Mouse (Mus musculus) left cerebral cortex, postnatal 14 days (tissue): ENCODE results near the gene Cd55b. TPM values are rescaled to one million over a fixed set of nuclear protein-coding genes. Genes with fewer than 3 reads are reported as not detected.
"Not testable (repeated sequence)": the region's sequence is repeated elsewhere in the genome, so short reads cannot be mapped to it uniquely, and the experiment has no call there.

Source experiments
- DNase-seq, 2 experiments: peaks; one replicate each; pipeline ENCODE4 v3.0.0; 2021 to 2022; ENCODE audit warnings: low spot score in 2 of 2, mixed read lengths in 1 of 2
- intact Hi-C: fragments of 180-260 bp; cut with DNase I; formaldehyde crosslinking; loops from one replicate; pipeline ENCODE4 v1.15.1; 2025
- long read RNA-seq, 2 experiments: library from polyadenylated mRNA; stranded (forward); transcript quantifications; one replicate each; pipeline ENCODE4 v2.0.0; 2021
- total RNA-seq, 2 experiments: library from RNA; stranded (reverse); gene quantifications; 2 replicates each; pipeline ENCODE4 v1.2.3; 2021

Gene Cd55b
- total RNA-seq: under 1 TPM in 1 of 2 experiments, not detected in 1; 0.59 TPM
- long read RNA-seq, experiment 1: 0 reads
- long read RNA-seq, experiment 2: 0 reads

DNA sequence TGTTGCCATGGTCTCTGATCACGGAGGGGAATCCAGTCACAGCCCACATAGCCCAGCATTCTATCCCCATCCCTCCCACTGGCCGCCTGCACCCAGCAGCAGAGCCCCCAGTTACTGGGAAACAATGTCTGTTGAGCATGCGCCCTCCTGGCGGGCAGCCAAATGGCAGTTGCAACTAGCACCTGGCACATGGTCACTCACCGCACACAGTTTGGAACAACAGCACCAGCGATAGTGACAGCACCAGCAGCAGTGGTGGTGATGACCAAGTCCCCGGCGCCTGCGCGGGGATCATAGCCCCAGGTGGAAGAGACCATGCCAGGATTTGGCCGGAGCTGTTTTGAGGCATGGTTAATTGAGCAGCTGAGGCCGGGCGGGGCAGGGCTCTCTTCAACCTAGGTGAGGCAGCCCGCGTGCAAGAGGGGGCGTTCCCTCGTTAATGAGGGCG lies at the start of gene Cd55b:
Cd55b (minus strand) TSS at position 346 of the 448 bp plus-strand sequence.
- DNase-seq: peak; percentile 5 to 9
- intact Hi-C loops: no loop called here

GRCm38 (mm10) chr1:130470074-130470473 lies 47.3 kb upstream of the Cd55b start:
- intact Hi-C loops: no loop called here

GRCm38 (mm10) chr1:130467453-130467852 lies 44.6 kb upstream of the Cd55b start:
- intact Hi-C loops: no loop called here
- no peak for DNase-seq

More at GRCm38 (mm10) chr1:130470074-130470473, 47.3 kb upstream of the Cd55b start:
- DNase-seq: no peak

DNA sequence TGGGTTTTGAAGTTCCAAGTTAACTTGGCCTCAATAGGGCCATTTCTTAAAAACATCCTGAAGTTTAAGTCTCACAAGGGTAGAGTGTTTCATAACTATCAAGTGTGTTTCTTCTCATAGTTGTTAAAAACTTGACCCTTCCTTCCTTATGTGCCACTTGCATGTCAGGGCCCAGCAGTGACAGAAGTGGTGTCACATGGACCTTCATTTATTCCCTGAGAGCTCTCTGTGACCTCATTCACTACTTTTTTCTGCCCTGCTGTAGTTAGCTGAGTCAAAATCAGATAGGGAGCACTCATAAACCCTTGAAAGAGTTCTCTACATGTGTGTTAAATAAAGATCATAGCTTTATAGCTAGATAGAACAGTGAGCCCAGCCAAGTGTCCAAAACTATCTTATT lies 41.4 kb upstream of the Cd55b start:
- no peak for DNase-seq
- intact Hi-C loops: no loop called here

DNA sequence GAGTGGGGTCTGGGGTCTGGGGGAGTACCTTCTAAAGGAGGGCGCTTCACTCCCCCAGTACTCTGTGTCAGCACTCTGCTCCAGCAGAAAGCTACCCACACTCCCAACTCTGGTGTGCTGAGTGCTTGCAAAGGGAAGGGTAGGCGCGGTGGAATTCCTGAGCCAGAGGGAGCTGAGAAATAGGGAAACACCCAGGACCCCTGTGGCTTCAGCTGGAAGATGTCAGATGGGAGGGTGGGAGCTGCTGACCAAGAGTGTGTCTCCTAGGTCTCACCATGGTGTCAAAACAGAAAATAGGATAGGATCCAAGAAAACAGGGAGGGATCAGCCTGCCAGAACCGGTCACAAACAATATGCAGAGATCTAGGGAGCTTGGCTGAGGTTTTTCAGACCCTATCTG lies 40.1 kb upstream of the Cd55b start:
- intact Hi-C loops: no loop called here
- peak; percentile 20 to 27 for DNase-seq

- intact Hi-C loops: no loop called here
- DNase-seq: peak; percentile 90
These were observed 39.5 kb upstream of the Cd55b start, which contains the start of gene Cd55 for GRCm38 (mm10) chr1:130462084-130462861. Gene Cd55, minus strand, starts transcription at chr1:130462744.

DNA sequence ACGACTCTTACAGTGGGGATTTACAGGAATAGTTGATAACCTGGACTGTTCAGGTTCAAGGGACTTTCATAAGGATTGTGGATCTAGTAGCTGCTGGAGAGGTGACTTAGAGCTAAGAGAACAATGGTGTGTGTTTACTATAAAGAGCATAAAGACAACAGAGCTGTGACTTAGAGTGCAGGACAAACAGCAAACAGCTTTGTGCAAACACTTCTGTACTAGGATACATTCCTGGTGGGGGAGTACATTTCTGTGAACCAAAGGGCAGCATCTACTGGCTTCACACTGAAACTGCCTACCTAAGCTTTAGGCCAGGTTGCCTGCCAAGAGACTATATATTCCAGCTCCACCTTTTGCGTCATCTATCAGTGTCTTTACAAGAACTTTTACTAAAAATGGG lies 32.3 kb upstream of the Cd55b start:
- DNase-seq: no peak
- intact Hi-C loops: no loop called here

- DNase-seq, intact Hi-C loops: not testable (repeated sequence)
These were observed 20.1 kb upstream of the Cd55b start for GRCm38 (mm10) chr1:130442930-130443329.

DNA sequence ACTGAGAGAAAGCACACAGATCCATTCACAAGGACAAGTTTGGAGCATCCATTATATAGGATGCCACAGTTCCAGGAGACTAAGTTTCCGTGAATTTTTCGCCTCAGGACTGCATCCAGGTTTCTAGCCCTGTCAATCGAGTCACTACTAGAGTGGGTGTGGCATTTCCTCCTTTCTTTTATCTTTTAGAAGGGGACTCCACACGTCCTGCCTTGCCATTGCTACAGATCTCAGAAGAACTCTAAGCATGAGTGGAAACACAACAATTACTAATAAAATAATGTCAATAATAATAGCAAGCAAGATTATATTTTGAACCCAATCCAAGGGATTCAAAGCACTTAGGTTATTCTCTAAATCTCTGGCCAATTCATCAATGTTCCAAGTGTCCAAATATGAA lies 8.1 kb upstream of the Cd55b start:
- intact Hi-C loops: no loop called here
- DNase-seq: no peak

GRCm38 (mm10) chr1:130428667-130429066 lies 5.9 kb upstream of the Cd55b start:
- intact Hi-C loops, DNase-seq: not testable (repeated sequence)

DNA sequence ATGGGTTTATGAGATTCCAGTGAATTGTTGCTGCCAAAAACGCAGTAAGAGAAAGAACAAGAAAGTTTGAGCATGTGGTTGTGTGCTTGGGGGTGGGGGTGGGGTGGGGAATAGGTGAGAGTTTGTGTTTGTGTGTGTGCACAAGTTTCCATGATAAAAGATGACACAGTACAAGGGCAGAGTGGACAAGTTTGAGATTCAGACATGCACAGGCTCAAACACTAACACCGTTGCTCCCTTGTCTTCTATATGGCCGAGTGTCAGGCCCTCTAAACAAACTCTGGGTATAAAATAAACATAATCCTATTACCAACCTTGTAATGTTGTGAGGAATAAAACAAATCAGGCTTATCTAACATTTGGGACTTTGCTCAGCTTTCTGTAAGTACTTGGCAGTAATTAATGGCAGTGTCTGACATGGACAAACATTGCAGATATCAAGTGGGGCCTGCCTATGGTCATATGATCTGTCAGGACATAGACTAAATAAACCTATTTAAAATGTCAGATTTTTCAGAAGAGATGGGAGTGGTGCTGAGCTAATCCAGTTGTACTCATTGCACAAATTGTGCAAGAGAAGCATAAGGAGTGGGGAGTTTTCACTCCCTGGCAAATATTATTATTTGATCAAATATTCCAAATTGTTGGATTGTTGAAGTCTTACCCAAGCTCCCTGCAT lies 4.5 kb upstream of the Cd55b start:
- DNase-seq, intact Hi-C loops: not testable (repeated sequence)

DNA sequence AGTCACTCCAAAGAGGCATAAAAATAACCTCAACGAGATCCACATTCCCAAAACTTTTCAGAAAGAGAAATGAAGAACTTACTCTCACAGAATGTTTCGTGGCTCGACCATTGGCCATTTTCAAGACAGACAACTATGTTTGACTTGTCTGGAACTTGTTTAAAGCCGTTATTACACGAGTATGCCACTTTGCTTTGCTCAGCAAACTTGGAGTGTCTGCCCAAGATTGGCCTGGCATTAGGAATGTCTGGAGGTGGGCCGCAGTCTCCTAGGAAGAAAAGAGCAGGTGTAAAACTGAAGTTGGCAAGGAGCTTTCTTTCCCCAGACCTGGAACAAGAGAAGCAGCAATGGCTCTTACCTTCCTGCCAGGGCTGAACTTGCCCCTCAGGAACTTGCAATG lies 776 bp downstream of the Cd55b start:
- DNase-seq, intact Hi-C loops: not testable (repeated sequence)

GRCm38 (mm10) chr1:130397109-130397508 lies 25.7 kb downstream of the Cd55b start:
- DNase-seq, intact Hi-C loops: not testable (repeated sequence)

- DNase-seq, intact Hi-C loops: not testable (repeated sequence)
These were observed 35.5 kb downstream of the Cd55b start for GRCm38 (mm10) chr1:130387282-130387681.

DNA sequence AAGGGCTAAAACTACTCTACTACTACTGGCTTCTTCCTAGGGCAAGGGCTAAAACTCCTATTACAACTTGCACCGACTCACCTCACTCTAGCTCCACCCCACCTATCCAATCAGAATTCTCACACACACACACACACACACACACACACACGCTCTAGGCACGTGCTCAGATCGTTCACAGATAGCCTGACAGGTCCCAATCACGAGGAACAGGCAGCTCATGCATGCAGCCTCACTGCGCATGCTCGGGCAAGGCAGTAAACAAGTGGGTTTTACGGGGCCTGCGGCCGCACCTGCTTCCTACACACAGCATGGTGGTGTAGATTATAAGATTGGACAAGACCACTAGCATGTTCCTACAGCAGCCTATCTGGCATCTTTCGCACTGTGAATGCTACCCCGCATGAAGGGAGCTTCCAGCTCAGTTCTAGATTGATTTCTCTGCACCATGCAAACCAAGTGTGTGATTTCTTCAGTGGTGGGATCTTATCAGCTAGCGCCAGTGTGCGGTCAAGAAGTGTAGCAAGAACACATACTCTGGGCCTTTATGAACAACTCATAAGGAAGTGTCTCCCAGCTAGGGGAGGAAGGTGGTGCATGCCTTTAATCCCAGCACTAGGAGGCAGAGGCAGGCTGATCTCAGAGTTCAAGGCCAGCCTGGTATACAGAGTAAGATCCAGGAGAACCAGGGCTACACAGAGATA lies 44.9 kb downstream of the Cd55b start:
- no peak for DNase-seq
- intact Hi-C loops: no loop called here

GRCm38 (mm10) chr1:130374173-130374785 lies 48.5 kb downstream of the Cd55b start:
- no peak for DNase-seq
- intact Hi-C loops: no loop called here

DNA sequence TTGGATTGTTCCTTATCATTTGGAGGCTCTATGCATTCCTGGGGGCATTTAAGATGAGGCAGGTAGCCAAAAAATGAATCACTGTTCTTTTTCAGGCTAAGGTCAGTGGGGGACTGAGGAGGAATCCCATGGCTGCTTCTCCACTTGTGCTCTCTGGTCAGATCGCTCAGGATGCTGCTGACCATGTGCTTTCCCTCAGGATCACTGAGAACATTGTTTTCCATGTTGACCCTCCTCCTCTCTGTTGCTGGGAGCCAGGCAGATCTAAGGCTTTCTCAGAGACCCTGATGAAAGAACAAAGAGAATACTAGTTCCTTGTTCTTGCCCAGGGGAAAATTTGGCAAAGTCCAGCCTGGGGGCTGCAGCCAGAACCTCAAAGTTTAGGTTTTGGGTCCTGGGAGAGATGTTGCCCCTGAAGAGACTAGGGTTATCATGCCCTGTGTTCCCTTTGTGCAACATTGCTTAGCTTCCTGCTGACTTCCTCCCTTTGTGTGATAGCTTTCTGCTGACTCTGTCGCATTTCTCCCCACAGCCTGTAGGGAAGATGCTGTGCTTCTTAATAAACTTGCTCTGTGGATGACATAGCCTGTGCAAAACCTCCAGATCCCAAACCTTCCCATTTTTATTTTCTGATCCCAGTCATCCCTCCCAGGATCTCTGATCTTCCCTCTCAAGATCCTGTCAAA lies 49.3 kb downstream of the Cd55b start:
- intact Hi-C loops: no loop called here
- no peak for DNase-seq

DNA sequence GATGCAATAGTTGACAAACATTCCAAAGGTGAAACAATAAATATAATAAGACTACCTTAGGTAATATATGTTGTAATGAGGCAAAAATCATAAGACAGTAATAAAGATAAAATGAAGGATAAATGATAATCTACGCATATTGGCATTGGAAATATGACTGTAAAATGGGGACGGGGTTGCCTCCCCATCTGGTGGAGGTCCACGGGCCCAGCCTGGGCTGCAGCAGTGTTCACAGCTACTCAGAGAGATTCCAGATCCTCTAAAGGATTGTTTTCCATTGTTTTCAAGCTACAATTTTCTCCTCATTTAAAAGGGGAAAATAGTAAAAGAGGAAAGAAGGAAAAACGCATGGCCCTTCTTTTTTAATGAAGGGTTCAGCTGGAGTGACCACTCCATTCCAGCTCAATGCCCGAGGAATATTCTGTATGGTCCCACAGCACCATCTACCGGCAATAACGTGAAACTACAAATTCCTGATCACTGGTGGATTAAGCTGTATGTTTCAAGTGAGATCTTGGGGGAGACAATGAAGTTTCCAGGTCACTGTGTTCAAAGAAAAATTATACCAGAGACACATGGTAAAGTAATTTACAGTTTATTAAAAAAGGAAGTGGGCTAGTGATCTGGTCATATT lies 50.8 kb downstream of the Cd55b start:
- peak; percentile 64 to 71 for DNase-seq
- intact Hi-C loops: no loop called here
